ENCODE assay signal across 25 mouse cellular contexts in genomic region chr1:95674052-95674451, GRCm38 (mm10). TPM values are rescaled to one million over a fixed set of nuclear protein-coding genes. Genes with fewer than 3 reads are reported as not detected.
A peak's percentile ranks its signal among the peaks of the same experiment; 100 is the strongest.
DNase-seq lines count a peak whose midpoint lies in the region; ATAC-seq and TF ChIP-seq lines count a peak whose summit lies in the region.
"Had no signal": no experiment of that assay in that cellular context is flagged by ENCODE, and none has a peak within 500 bp of the region (broad histone marks: within the 10 kb centered on the region; RNA-seq: fewer than 3 reads in every experiment).

No protein-coding gene starts in this region.

- no peak for TF ChIP-seq CTCF in G1E (IDR thresholded peaks at IDR 0.05; ENCODE audit: low read depth, low read length)

- peak; percentile 18; the same call in 1 of the 2 replicates for ATAC-seq in G1E (ENCODE audit: extremely low read depth, insufficient number of reproducible peaks, low FRiP score, poor library complexity, severe bottlenecking)
- ATAC-seq in hematopoietic stem cell, adult 5-6 weeks (replicated peaks in 1 of 2; ENCODE audit: insufficient read depth in 1 of 2, low FRiP score in 2 of 2, low TSS enrichment in 1 of 2, low read depth in 1 of 2, poor library complexity in 2 of 2, severe bottlenecking in 2 of 2), result peak; percentile 99
- ATAC-seq in megakaryocyte-erythroid progenitor cell, adult 5-6 weeks (replicated peaks; ENCODE audit: low FRiP score, low TSS enrichment, poor library complexity, severe bottlenecking), result peak; percentile 68
- ATAC-seq: forebrain, embryonic 14.5 days; midbrain, embryonic 15.5 days had no signal

- H3K27me3 ChIP-seq in G1E (ENCODE audit: insufficient read depth, low read length), result no peaks in the 10 kb centered on the region
- H3K27me3 ChIP-seq: midbrain, embryonic 15.5 days; neural tube, embryonic 12.5 days; stomach, embryonic 15.5 days had no signal

- no peaks in the 10 kb centered on the region for H3K36me3 ChIP-seq in G1E (replicated peaks)
- H3K36me3 ChIP-seq: heart, embryonic 13.5 days; limb, embryonic 13.5 days; midbrain, embryonic 10.5 days; midbrain, embryonic 15.5 days; neural tube, embryonic 12.5 days; stomach, embryonic 15.5 days had no signal

- H3K4me3 ChIP-seq in G1E (ENCODE audit: low read depth, low read length), result no peak overlapping the region
- H3K4me3 ChIP-seq: heart, embryonic 13.5 days; left cerebral cortex, adult 2 months; limb, embryonic 13.5 days; midbrain, embryonic 10.5 days; midbrain, embryonic 15.5 days; neural tube, embryonic 12.5 days; stomach, embryonic 15.5 days had no signal

- no peaks in the 10 kb centered on the region for H3K9me3 ChIP-seq in G1E (replicated peaks)
- H3K9me3 ChIP-seq: heart, embryonic 13.5 days; limb, embryonic 13.5 days; midbrain, embryonic 10.5 days; midbrain, embryonic 15.5 days; neural tube, embryonic 12.5 days; stomach, embryonic 15.5 days had no signal

- DNase-seq in G1E (ENCODE audit: low spot score), result no peak
- no peak for DNase-seq in urinary bladder, postnatal 36 days (ENCODE audit: low spot score in 2 of 2)
- DNase-seq in lung, adult 18-20 months, result no peak
- DNase-seq in layer of hippocampus, adult 8-10 months (ENCODE audit: low spot score in 2 of 2), result no peak
- DNase-seq in thymus, postnatal 0 days (ENCODE audit: low spot score), result no peak
- DNase-seq: adrenal gland, adult 8-10 months; cerebellum, adult 8-10 months; cerebellum, postnatal 25 days; gastrocnemius, postnatal 25 days; heart, adult 18-20 months; heart, postnatal 14 days; kidney, adult 11 months; kidney, postnatal 25 days; lung, postnatal 4 days; thymus, postnatal 14 days had no signal

- H3K4me1 ChIP-seq in G1E (ENCODE audit: insufficient read depth, low read depth, low read length), result peaks cover 21% of the 10 kb centered on the region
- H3K4me1 ChIP-seq: heart, embryonic 13.5 days; limb, embryonic 13.5 days; midbrain, embryonic 10.5 days; midbrain, embryonic 15.5 days; neural tube, embryonic 12.5 days; stomach, embryonic 15.5 days had no signal

RNA-seq across cellular contexts. Expression of gene St8sia4, which starts 6.7 kb away (rescaled TPM):
- total RNA-seq in G1E (2014; fragmentation: Nextera tagmentation) (226 and 264 TPM in 2 replicates), G1E (2017) (95.8 and 101 TPM in 2 replicates)
- 22.4 and 22.5 TPM in 2 replicates for polyA plus RNA-seq in G1E (2012)
- 84.7 and 112 TPM in 2 replicates for total RNA-seq in hematopoietic stem cell, adult 5-6 weeks (2017)
- 5.3 and 5.5 TPM in 2 replicates for total RNA-seq in megakaryocyte-erythroid progenitor cell, adult 5-6 weeks (2014; fragmentation: Nextera tagmentation)
- total RNA-seq in megakaryocyte-erythroid progenitor cell, adult 5-6 weeks (2017), result 10.1 and 12.1 TPM in 2 replicates
- total RNA-seq in layer of hippocampus, adult 8-10 months (2022), result 10 to 100 TPM in 3 of 4 experiments, 1 to 10 TPM in 1; 9.5 to 13.7 (median 12.2) TPM
- 12.2 and 13.0 TPM in 2 replicates for polyA plus RNA-seq in thymus, postnatal 0 days (2015; fragmentation: Nextera tagmentation; extraction: Ambion mirVana)

Comparison
In these comparisons a context has a peak if more than half of its experiments do, and no peak if none do; other contexts are left out.
1. ATAC-seq: peak in every context shown above with its lines; median percentile 99 in hematopoietic stem cell, adult 5-6 weeks; 68 in megakaryocyte-erythroid progenitor cell, adult 5-6 weeks; 18 in G1E.